Mouse (Mus musculus) heart, postnatal 14 days (tissue): ENCODE data around the gene Lhx6. TPM values are rescaled to one million over a fixed set of nuclear protein-coding genes. Genes with fewer than 3 reads are reported as not detected.
"Not testable (repeated sequence)": the region's sequence is repeated elsewhere in the genome, so short reads cannot be mapped to it uniquely, and the experiment has no call there.

Experiments
- DNase-seq, 2 experiments: peaks; one replicate each; pipeline ENCODE4 v3.0.0; 2021 to 2022
- intact Hi-C: fragments of 180-260 bp; cut with DNase I; formaldehyde crosslinking; loops from one replicate; pipeline ENCODE4 v1.15.1; 2025
- long read RNA-seq, 2 experiments: library from polyadenylated mRNA; stranded (forward); transcript quantifications; one replicate each; pipeline ENCODE4 v2.0.0; 2021
- total RNA-seq, 2 experiments: library from RNA; stranded (reverse); gene quantifications; 2 replicates each; pipeline ENCODE4 v1.2.3; 2021

Lhx6 gene
- 10 to 100 TPM in 1 of 2 experiments, 1 to 10 TPM in 1; 8.9 to 10.6 TPM for total RNA-seq
- long read RNA-seq, experiment 1, partial matches to known transcripts: 1 of 4 reads
- long read RNA-seq, experiment 1, other reads (novel, unspliced or antisense): 0 of 4 reads
- long read RNA-seq, experiment 2, partial matches to known transcripts: 2 of 11 reads
- long read RNA-seq, experiment 2, other reads (novel, unspliced or antisense): 2 of 11 reads

DNA sequence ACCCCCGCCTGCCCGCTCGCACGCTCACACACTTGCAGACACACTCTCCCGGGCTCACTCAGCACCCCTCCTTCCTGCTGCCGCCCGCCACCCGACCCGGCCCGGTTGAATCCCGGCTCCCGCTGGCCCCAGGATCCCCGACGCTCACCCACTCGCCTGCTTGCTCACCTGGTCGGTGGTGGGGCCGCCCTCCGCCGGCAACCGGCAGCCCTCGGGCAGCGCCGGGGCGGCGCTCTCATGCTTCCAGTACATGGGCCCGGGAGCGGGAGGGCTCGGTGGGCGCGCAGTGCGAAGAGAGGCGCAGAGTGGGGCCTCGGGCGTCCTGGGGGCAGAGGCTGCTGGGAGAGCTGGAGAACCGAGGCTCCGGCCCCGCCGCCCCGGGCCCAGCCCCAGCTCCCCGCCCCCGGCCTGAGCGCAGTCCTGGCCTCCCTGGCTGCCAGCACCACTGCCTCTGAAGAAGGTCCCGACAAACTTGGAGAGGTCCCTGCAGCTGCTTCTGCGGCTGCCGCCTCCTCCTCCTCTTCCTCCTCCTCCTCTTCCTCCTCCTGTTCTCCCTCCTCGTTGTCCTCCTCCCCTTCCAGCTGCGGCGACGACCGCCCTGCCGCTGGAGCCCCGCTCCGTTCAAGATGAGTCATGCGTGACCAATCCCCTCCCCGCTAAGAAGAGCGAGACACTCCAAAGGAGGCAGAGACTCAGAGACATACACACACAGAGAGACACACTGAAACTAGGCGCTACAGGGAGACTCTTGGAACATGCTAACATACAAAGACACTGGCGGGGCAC is at the start of gene Lhx6:
Gene Lhx6, minus strand, starts transcription at position 453 of the 786 bp plus-strand sequence.
- DNase-seq: peak; percentile 35 to 46
- intact Hi-C loops: loop anchor here (5.0 kb wide), 3 partner anchors 78 to 107 kb away; no protein-coding TSS in a partner anchor

DNA sequence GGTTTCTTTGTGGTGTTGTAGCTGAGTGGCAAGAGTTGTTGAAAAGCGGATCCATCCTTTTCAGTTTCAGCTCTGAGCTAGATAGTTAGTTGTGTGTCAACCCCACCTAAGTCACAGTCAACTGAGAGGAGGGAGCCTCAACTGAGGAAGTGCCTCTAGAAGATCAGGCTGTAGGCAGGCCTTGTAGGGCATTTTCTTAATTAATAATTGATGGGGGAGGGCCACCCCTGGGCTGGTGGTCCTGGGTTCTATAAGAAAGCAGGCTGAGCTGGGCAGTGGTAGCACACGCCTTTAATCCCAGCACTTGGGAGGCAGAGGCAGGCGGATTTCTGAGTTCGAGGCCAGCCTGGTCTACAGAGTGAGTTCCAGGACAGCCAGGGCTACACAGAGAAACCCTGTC is 47.2 kb upstream of the Lhx6 start:
- DNase-seq, intact Hi-C loops: not testable (repeated sequence)

DNA sequence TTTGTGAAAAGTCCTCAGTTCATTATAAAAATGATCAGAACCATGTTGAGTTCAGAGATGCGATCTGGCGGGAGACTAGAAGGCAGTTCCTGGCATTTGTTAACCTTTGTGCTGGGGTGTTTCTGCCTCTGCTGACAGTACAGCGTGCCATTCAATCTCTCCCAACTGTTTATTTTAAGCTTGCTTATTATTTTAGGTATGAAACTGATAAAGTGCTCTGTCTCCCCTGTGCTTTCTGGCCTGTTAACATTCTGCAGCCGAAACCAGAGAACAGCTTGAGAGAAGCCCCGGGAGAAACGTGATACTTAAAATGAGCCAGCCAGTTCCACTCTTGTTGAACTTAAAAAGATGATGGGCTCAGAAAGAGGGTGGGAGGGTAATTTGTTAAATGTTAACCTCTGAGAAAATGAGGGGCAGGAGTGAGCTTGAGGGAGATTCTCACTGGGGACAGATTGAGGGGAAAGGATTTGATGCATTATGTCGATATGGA is 43.7 kb upstream of the Lhx6 start:
- intact Hi-C loops: no loop called here
- DNase-seq: no peak

DNA sequence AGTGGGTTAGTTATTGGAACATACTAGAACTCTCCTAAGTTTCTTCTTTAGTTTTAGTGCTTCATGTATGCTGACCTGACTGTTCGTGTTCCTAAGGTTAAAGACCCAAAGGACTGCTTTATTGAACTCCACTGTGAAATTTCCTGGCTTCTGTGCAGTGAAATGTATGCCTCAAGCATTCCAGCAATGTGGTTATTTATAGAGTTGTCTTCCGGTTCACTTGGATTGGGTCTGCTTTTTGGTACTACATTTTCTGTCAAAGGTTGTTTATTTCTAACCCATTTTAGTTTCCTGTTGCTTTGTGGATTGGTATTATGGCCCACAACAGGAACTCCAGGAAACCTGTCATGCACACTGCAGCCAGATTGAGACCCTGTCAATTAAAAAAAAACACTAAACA is 33.9 kb upstream of the Lhx6 start:
- DNase-seq: no peak

DNA sequence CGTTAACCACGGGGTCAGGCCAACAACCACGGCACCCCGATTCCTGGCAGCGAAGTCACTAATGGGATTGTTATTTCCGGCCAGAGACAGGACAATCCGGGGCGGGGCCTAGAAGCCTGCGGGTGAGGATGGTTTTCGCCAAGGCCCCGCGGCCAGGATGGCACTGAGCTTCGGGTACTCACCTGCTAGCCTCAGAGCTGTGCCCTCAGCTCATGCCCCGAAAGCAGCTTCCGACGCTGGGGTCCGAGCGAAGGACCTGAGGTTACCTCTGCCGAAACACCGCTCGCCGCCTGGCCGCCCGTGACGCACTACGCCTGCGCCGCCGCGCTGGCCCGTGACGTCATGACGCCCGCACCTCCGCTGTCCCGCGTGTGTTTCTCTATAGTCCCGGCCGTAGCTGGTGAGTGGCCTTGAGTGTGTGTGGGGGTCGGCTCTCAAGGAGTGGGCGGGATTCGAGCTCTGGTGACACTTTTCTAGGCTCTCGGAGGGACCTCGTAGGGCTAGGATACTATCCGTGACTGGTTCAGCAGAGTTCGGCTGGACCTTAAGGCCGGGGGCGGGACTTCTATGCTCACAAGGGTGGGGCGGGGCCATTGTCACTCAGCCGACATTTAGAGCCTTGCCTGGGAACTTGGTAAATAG is 31.2 kb upstream of the Lhx6 start, which contains the start of the genes Mrrf and Rbm18:
Gene Mrrf, plus strand, starts transcription at position 90 of the 642 bp plus-strand sequence.
Gene Rbm18, minus strand, starts transcription at position 474 of the 642 bp plus-strand sequence.
- peak; percentile 94 to 95 for DNase-seq
- intact Hi-C loops: loop anchor here (2.0 to 5.0 kb wide), 3 partner anchors 62 to 124 kb away; no protein-coding TSS in a partner anchor

More for the DNA sequence above, 33.9 kb upstream of the Lhx6 start:
- intact Hi-C loops: loop anchor here (2.0 to 5.0 kb wide), 3 partner anchors 73 to 127 kb away; partner anchors contain the start of genes Morn5 and Ndufa8

DNA sequence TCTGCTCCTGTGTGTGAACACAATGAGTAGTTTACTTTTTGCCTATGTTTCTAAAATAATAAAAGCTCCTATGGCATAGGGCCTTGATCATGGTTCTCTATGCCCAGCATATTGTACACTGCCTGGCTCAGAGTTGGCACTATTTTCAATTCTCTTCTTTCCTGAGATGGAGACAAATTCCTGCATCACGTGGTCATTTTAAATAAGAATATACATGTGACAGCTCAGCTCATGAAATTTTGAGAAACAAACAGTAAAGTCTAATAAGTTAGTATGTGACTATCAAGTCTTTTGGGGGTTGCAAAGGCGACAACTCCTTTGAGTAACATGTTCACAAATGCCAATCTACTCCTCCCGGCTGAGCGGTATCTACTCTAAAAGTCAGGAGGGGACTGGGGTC is 30.7 kb upstream of the Lhx6 start:
- intact Hi-C loops: loop anchor here (2.0 to 5.0 kb wide), 3 partner anchors 63 to 124 kb away; no protein-coding TSS in a partner anchor
- no peak for DNase-seq

DNA sequence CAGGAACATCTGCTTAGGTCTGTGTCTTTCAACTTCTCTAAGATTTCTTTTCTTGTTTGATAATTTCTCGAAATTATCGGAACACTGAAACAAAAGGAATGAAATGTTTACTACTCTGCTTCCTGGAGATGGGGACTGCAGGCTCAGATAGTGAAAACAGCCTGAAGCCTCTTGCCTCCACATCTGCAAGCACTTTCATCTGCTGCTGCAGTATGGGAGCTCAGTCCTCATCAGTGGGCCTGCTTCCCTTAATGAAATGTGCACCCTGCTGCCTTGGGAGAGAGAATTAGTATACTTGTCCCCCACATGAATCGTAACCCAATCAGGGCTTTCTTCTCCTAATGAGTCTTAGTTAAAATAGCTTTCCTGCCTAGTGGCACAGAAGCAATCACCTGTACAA is 23.8 kb upstream of the Lhx6 start:
- intact Hi-C loops: no loop called here
- DNase-seq: no peak

DNA sequence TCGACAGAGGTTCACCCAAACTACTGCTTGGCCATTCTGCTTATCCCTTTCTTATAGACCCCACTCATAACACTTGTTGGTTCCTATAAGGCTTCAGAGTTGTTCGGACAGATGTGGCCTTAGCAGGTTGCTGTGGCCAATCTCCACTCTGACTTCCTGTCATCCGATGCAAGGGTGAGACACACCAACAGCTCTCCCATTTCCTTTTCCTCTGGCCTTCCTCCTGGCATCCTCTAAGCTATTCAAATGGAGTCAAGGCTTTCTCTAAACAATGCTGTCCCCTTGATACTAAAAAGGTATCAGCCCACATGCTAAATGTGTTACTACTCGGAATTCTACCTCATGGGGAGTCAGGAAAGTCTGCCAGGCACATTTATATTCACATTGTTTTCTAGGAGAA is 22.8 kb upstream of the Lhx6 start:
- DNase-seq: no peak
- intact Hi-C loops: no loop called here

DNA sequence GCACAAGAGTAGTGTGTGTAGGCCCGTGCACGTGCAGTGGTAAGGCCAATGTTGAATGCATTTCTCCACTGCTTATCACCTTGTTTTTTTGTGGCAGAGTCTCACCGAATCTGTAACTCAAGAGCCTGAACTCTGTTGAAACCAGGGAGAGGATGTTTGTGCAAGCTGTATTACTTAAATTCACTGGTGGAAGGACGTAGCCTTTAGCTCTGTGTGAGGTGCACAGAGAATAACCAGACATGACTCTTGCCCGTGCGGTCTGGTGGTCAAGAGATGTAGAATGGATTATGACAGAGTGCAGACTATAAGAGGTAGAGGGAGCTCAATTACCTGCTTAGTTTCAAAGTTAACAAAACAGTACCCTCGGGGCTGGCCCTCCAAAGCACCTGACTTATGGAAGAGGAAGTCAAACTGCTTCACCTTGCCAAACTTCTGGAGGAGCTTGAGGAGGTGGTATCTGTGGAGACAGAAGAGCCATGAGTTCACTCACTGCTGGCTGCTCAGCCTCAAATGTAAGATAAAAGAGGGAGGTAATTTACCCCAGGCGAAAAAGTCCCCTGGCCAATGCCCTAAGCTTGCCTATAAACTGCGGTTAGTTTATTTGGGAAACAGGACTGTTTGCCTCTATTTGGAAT is 21.7 kb upstream of the Lhx6 start:
- DNase-seq: no peak
- intact Hi-C loops: no loop called here

DNA sequence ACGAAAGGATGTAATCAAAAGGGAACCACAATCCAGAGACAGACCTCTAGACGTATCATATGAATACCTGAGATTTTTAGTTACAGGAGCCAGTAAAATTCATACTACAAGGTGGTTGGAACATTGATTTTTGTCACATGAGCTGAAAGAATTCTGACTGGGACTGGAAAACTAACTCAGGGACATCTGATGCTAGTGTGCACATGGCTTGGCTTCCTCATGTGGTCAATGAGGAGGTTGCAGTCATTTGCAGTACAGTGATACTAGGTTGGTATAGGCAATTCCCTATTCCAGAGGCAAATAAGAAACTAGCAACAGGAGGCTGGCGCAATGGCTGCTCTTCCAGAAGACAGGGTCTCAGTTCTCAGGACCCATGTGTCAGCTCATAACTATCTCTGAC is 7.4 kb upstream of the Lhx6 start:
- intact Hi-C loops: loop anchor here (10.0 kb wide), 1 partner anchor 162 kb away; no protein-coding TSS in a partner anchor
- DNase-seq: no peak

DNA sequence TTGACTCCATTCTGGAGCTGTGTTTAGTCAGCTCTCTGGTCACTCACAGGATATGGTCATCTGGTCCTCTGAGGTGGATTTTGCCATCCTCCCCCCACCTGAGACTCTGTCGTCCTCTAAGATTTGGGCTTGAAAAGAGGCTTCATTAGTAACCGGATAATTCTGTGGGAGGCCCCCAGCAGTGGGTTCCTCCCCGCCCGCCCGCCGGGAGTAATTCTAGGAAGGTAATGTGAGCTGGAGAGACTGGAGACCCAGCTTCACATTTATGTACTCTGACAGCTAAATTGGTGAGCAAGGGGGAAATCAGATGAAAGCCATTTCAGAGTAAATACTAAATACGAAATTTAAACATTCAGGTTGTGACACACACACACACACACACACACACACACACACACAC is 3.4 kb upstream of the Lhx6 start:
- intact Hi-C loops: no loop called here
- DNase-seq: no peak

DNA sequence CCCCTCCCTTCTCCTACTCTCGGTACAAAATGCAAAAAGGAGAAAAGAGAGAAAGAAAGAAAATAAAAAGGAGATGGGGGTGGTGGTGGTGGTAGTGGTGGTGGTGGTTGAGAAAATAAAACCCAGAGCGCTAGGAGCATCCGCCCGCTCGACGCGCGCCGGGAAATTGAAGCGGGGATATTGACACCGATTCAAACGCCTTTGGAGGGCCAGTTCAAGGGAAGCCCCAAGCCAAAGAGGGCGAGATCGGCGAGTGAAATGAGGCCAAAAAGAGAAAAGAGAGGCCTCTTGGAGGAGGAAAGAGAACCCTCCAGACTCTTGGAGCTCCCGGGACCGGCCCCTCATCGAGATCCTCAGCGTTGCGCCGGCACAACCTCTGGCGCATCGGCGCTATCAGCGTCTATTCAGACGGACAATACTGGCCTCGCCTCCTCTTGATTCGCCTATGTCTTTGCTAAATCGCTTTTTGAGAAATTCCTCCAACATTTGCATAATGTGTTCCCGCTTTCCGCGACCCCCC is 712 bp downstream of the Lhx6 start:
- intact Hi-C loops: loop anchor here (5.0 kb wide), 3 partner anchors 77 to 108 kb away; no protein-coding TSS in a partner anchor
- DNase-seq: peak in 1 of 2 experiments; percentile 15

DNA sequence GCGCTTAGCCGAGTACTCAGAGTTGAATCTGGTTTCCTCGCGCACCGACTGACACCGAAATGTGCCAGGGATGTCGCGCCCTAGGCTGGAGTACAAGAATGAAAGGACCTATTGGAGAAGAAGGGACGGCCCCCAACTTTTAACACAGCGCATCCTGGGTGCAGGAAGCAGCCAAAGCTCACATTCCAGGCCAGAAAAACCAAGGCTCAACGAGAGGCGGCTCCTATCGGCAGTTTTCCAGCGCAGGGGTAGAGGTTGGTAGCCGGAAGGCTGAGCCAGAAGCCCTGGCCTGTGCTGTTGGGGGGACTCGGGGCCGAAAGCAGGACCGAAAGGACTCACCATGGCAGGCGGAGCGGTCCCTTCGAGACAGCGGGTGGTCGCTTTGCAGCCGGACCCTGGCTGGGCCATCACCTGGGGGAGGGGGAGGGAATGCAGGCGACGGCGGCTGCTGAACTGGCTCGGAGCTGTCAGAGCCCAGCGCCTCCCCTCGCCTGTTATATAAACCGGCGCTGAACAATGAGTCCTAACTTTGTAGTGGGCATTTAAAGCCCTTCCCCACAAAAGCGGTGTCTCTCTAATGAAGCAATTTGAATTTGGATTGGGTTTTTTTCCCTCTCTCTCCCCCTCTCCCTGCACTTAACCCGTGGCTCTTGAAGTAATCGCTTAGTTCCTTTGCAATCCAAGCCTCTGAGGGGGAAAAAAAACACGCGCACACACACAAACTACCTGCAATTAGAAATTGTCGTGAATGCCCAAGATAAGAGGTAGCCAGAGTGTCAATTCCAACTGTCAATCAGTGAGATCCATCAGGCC is 1.4 kb downstream of the Lhx6 start:
- intact Hi-C loops: loop anchor here (5.0 kb wide), 3 partner anchors 76 to 109 kb away; no protein-coding TSS in a partner anchor
- DNase-seq: peak in 1 of 2 experiments; percentile 37

DNA sequence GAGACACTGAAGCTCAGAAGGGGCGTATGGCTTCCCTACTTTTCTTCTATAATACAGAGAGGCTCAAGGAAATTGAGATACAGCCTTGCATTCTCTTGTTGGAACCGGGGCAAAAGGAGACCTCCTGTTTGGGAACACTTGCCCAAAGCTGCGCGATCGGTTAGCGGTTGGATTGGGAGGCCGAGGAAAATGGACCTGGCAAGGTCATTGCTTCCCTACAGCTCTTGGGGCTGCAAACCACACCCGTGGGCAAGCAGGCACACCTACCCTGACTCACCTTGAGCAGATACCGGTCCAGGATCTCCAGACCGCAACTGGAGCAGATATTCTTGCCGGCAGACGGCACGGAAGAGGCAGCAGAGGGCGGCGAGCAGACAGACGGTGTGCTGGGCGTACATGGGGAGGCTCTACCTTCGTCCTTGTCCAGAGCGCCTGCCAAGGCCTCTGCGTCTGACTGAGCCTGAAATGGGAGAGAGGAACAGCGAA is 2.1 kb downstream of the Lhx6 start:
- no peak for DNase-seq
- intact Hi-C loops: loop anchor here (5.0 kb wide), 3 partner anchors 76 to 109 kb away; no protein-coding TSS in a partner anchor

DNA sequence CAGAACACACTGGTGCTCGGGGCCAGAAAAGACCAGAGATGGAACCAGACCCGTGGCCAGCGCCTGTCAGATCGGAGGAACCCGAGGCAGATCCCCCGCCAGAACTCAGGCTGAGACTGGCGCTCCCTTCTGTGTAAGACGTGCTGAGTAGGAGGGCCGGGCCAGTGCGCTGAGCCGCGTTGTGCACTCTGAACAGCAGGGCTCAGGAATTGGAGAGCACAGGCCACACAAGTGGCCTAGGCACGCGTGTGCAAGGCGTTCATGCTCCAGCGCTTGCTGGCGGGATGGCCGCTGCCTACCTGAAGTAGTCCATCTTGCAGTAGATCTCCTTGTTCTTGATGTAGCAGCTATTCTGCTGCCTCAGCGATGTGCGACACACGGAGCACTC is 2.7 kb downstream of the Lhx6 start:
- intact Hi-C loops: loop anchor here (5.0 kb wide), 3 partner anchors 75 to 110 kb away; no protein-coding TSS in a partner anchor
- DNase-seq: peak in 1 of 2 experiments; percentile 25

DNA sequence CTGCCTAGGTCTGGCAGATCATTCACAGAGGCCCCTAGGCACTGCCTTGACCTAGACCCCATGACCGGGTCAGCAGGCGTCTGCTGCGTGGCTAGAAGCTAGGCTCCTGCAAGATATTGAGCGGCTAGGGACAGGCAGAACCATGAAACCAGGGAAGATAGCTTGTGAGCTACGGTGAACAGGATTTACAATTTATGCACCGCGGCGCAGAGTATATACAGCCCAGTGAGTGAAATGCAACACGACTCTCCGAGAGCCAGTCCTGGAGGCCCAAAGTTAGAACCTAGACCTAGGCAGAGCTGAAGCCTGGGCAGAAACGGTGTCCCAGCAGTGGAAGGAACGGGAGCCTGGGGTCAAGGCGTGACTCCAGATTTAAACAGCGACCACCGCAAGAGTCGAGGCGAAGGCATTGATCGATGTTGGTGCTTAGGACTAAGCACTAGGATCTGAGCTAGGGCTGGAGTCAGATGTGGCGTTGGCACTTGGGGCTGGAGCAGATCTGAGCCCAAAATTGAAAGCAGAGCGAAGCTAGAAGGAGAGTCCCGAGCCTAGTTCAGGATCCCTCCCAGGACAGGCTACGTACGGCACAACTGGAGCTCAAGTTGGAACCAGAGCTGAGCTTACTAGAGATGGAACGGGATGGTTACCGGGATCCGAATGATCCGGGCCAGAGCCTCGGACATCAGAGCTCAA is 3.2 kb downstream of the Lhx6 start:
- intact Hi-C loops: loop anchor here (5.0 kb wide), 3 partner anchors 75 to 110 kb away; no protein-coding TSS in a partner anchor
- DNase-seq: no peak

DNA sequence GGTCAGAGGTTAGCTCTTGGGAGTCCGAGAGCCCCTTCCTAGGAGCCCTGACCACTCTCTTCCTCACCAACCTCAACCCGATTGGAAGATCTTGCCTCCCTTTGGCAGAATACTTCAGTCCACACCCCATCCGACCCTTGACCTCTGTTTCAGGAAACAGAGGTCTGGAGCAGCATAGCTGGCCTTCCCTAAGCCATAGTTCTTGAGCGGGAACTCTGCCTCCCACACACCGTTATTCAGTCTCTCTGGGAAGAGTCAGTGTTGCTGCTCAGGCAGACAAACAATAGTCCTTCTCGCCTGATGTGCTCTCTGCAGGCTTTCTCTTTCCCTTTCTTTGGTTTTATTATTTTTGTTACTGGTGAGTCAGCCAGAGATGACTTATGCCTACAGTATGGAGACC is 5.5 kb downstream of the Lhx6 start:
- intact Hi-C loops: loop anchor here (5.0 kb wide), 3 partner anchors 72 to 113 kb away; no protein-coding TSS in a partner anchor
- no peak for DNase-seq

DNA sequence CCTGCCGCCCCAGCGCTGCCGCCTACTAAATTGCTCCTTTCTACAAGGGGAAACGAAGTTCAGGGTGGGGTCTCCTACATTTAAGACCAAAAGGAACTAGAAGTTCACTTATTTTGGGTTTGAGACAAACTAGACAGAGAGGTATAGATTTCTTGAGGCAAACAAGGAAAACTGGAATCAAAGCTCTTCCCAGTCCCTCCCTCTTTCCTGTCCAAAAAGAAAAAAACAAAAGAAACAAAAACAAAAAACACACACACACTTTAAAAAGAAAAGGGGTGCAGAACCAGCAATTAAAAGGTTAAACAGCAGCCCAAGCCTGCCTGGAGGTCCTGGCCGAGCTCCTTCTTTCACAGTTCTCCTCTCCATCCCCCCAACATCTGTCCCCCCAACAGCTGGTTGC is 7.2 kb downstream of the Lhx6 start:
- intact Hi-C loops: no loop called here
- no peak for DNase-seq
